Mouse (Mus musculus) embryonic facial prominence, embryonic 10.5 days (tissue): ENCODE data around the gene Acacb. TPM values are rescaled to one million over a fixed set of nuclear protein-coding genes. Genes with fewer than 3 reads are reported as not detected.

Experiments used
- polyA plus RNA-seq: library from polyadenylated mRNA; unstranded; fragments of >200 nt; fragmentation: Nextera tagmentation; extraction: Ambion mirVana; gene quantifications from 2 replicates; pipeline ENCODE4 v1.2.1, GENCODE M21; 2016

Gene Acacb
- polyA plus RNA-seq, 1 experiment from 2014 or later, result 4.4 TPM

Other genes with a start within 250 kb of the Acacb start
- gene Coro1c, start 237.8 kb upstream of the Acacb start, polyA plus RNA-seq, result 178 and 198 TPM in 2 replicates
- 15.6 and 17.9 TPM in 2 replicates for gene Ssh1, start 152.6 kb upstream of the Acacb start, polyA plus RNA-seq
- gene Dao, start 142.8 kb upstream of the Acacb start, polyA plus RNA-seq, result not detected in 2 replicates
- 11.9 and 12.9 TPM in 2 replicates for gene Usp30, start 81.1 kb upstream of the Acacb start, polyA plus RNA-seq
- 4.2 and 4.4 TPM in 2 replicates for gene Svop, start 55.0 kb upstream of the Acacb start, polyA plus RNA-seq
- gene Alkbh2, start 18.3 kb upstream of the Acacb start, polyA plus RNA-seq, result 12.9 and 13.4 TPM in 2 replicates
- gene Ung, start 16.1 kb upstream of the Acacb start, polyA plus RNA-seq, result 76.0 and 76.1 TPM in 2 replicates
- 1.00 and 1.1 TPM in 2 replicates for gene Foxn4, start 127.3 kb downstream of the Acacb start, polyA plus RNA-seq
- 0.94 and 1.2 TPM in 2 replicates for gene Myo1h, start 142.6 kb downstream of the Acacb start, polyA plus RNA-seq
- 112 and 116 TPM in 2 replicates for gene Kctd10, start 234.0 kb downstream of the Acacb start, polyA plus RNA-seq
- gene Ube3b, start 234.1 kb downstream of the Acacb start, polyA plus RNA-seq, result 54.3 and 54.8 TPM in 2 replicates